Mouse (Mus musculus): Measurements from ENCODE around the gene Exo1. TPM values are rescaled to one million over a fixed set of nuclear protein-coding genes. Genes with fewer than 3 reads are reported as not detected.

Gene Exo1
- total and polyA plus RNA-seq, 3 experiments = 74.2 to 1,192 (median 82.9) TPM

DNA sequence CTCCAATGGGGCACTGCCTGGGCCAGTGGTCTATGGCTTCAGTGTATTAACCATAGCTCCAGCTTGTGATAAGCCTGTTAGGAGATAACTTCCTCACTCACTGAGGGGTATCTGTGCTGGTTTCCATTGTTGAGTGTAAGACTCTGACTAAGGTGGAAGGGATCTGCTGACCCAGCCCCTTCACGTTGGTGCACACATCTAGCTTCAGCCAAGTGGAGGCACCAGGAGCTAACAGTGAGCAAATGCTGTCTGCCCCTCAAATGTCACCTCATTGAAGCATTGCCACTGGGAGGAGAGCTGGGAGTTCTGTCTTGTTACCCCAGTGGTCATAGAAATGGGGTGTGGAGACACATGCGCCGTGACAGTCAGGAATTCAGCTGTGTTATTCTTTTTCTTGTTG, 58.4 kb downstream of the Exo1 start:
- Histone ChIP-seq H3K27ac (ENCODE audit: control insufficient read depth, low read depth, low read length) (no peak overlapping the region), H3K36me3 (ENCODE audit: control insufficient read depth in 1 of 2, insufficient read depth in 2 of 2, low read length in 2 of 2) (peaks cover 0 to 4% of the 10 kb centered on the region in 2 experiments; a peak in 2 of 4 replicates)

GRCm38 (mm10) chr1:175943168-175943567, 62.8 kb downstream of the Exo1 start:
- TF ChIP-seq MYC (IDR thresholded peaks at IDR 0.05; ENCODE audit: low read depth, low read length) = no peak
- TF ChIP-seq TBP (IDR thresholded peaks at IDR 0.05; ENCODE audit: low read depth, low read length) = peak; percentile 98
- no peak for TF ChIP-seq MEF2A (IDR thresholded peaks at IDR 0.05; ENCODE audit: extremely low read depth, insufficient replicate concordance, low read depth, low read length, poor library complexity, severe bottlenecking)
- peak; percentile 96 for TF ChIP-seq ETS1 (IDR thresholded peaks at IDR 0.05; ENCODE audit: low read depth, low read length)
- peak; percentile 55; the same call in 1 of the 2 replicates for TF ChIP-seq SIN3A (IDR thresholded peaks at IDR 0.05; ENCODE audit: low read length)
- TF ChIP-seq MAFK (IDR thresholded peaks at IDR 0.05; ENCODE audit: borderline replicate concordance, low read depth, low read length) = no peak
- TF ChIP-seq ZMIZ1 (IDR thresholded peaks at IDR 0.05; ENCODE audit: low read depth, low read length) = no peak
- TF ChIP-seq GATA1 (IDR thresholded peaks at IDR 0.05; ENCODE audit: low read depth, low read length) = peak; percentile 71
- TF ChIP-seq EP300 (IDR thresholded peaks at IDR 0.05; ENCODE audit: low read depth in 1 of 2, low read length in 2 of 2) = peak; percentile 74
- peak; percentile 69; the same call in 1 of the 2 replicates for TF ChIP-seq TCF12 (IDR thresholded peaks at IDR 0.05; ENCODE audit: low read depth, low read length)
- peak; percentile 89 for TF ChIP-seq RCOR1 (IDR thresholded peaks at IDR 0.05; ENCODE audit: low read depth, low read length)
- no peak for TF ChIP-seq CHD2 (IDR thresholded peaks at IDR 0.05; ENCODE audit: low read length)
- Histone ChIP-seq H3K27me3 (ENCODE audit: control insufficient read depth in 1 of 2, insufficient read depth in 2 of 2, low read length in 2 of 2) (peaks cover 0 to 2% of the 10 kb centered on the region in 2 experiments; a peak in 1 of 4 replicates), H3K36me3 (ENCODE audit: control insufficient read depth in 1 of 2, insufficient read depth in 2 of 2, low read length in 2 of 2) (peaks cover 0 to 4% of the 10 kb centered on the region in 2 experiments; a peak in 2 of 4 replicates), H3K9me3 (replicated peaks; ENCODE audit: insufficient read depth, low read length) (no peaks in the 10 kb centered on the region), H3K9ac (ENCODE audit: control insufficient read depth, low read depth, low read length, poor library complexity, severe bottlenecking) (no peak overlapping the region), H3K4me3 (ENCODE audit: control insufficient read depth in 1 of 2, insufficient read depth in 1 of 2, low read depth in 2 of 2, low read length in 2 of 2) (no peak overlapping the region), H3K27ac (ENCODE audit: control insufficient read depth, low read depth, low read length) (no peak overlapping the region), H3K4me1 (ENCODE audit: control insufficient read depth in 1 of 2, insufficient read depth in 2 of 2, low read length in 2 of 2) (peaks cover 0 to 10% of the 10 kb centered on the region in 2 experiments; a peak in 1 of 4 replicates), H3K79me2 (ENCODE audit: control insufficient read depth, insufficient read depth, low read length, poor library complexity) (no peaks in the 10 kb centered on the region)
- peak; percentile 70 for DNase-seq (ENCODE audit: low read depth, low spot score)

More for the DNA sequence above, 58.4 kb downstream of the Exo1 start:
- DNase-seq (ENCODE audit: low read depth, low spot score) = no peak
- H3K27me3 ChIP-seq (ENCODE audit: control insufficient read depth in 1 of 2, insufficient read depth in 2 of 2, low read length in 2 of 2) = no peaks in the 10 kb centered on the region
- H3K4me1 ChIP-seq (ENCODE audit: control insufficient read depth in 1 of 2, insufficient read depth in 2 of 2, low read length in 2 of 2) = peaks cover 0 to 10% of the 10 kb centered on the region in 2 experiments; a peak in 1 of 4 replicates
- no peak overlapping the region for H3K9ac ChIP-seq (ENCODE audit: control insufficient read depth, low read depth, low read length, poor library complexity, severe bottlenecking)
- no peak overlapping the region for H3K4me3 ChIP-seq (ENCODE audit: control insufficient read depth in 1 of 2, insufficient read depth in 1 of 2, low read depth in 2 of 2, low read length in 2 of 2)
- H3K79me2 ChIP-seq (ENCODE audit: control insufficient read depth, insufficient read depth, low read length, poor library complexity) = no peaks in the 10 kb centered on the region
- H3K9me3 ChIP-seq (replicated peaks; ENCODE audit: insufficient read depth, low read length) = no peaks in the 10 kb centered on the region
- TF ChIP-seq MEF2A (IDR thresholded peaks at IDR 0.05; ENCODE audit: extremely low read depth, insufficient replicate concordance, low read depth, low read length, poor library complexity, severe bottlenecking) (no peak), TCF12 (IDR thresholded peaks at IDR 0.05; ENCODE audit: low read depth, low read length) (no peak), JUND (IDR thresholded peaks at IDR 0.05; ENCODE audit: low read depth, low read length) (no peak), POLR2AphosphoS2 (IDR thresholded peaks at IDR 0.05; ENCODE audit: low read length) (no peak), POLR2A (IDR thresholded peaks at IDR 0.05; ENCODE audit: control insufficient read depth in 1 of 2, insufficient read depth in 1 of 2, low read depth in 1 of 2, low read length in 2 of 2, poor library complexity in 1 of 2) (no peak), RCOR1 (IDR thresholded peaks at IDR 0.05; ENCODE audit: low read depth, low read length) (no peak), SIN3A (IDR thresholded peaks at IDR 0.05; ENCODE audit: low read length) (no peak), E2F4 (IDR thresholded peaks at IDR 0.05; ENCODE audit: borderline replicate concordance, low read depth, low read length) (no peak), NRF1 (IDR thresholded peaks at IDR 0.05; ENCODE audit: insufficient read depth, low read depth, low read length, poor library complexity, severe bottlenecking) (no peak), CTCF (IDR thresholded peaks at IDR 0.05 in 2 of 3, conservative IDR thresholded peaks at IDR 0.05 in 1 of 3; ENCODE audit: control insufficient read depth in 1 of 3, insufficient read depth in 1 of 3, low read depth in 2 of 3, low read length in 3 of 3, poor library complexity in 1 of 3, severe bottlenecking in 1 of 3) (no peak), ZKSCAN1 (IDR thresholded peaks at IDR 0.05; ENCODE audit: low read depth, low read length) (no peak)
